Mouse (Mus musculus) adrenal gland, postnatal 25 days (tissue): ENCODE measurements around the gene Atp5j2. TPM values are rescaled to one million over a fixed set of nuclear protein-coding genes. Genes with fewer than 3 reads are reported as not detected.
"Not testable (repeated sequence)": the region's sequence is repeated elsewhere in the genome, so short reads cannot be mapped to it uniquely, and the experiment has no call there.

ENCODE experiments used
- DNase-seq: peaks from one replicate; pipeline ENCODE4 v3.0.0; 2021; ENCODE audit warnings: mixed read lengths
- long read RNA-seq: library from polyadenylated mRNA; stranded (forward); transcript quantifications from one replicate; pipeline ENCODE4 v2.0.0, GENCODE M21; 2021
- total RNA-seq: library from RNA; stranded (reverse); gene quantifications from 2 replicates; pipeline ENCODE4 v1.2.3, GENCODE M21; 2021

Gene Atp5j2
- 437 and 448 TPM in 2 replicates for total RNA-seq
- long read RNA-seq, transcript Atp5j2-202 (4 exons, 955 nt), result major isoform, 302 of 341 reads
- long read RNA-seq, partial matches to known transcripts, result 31 of 341 reads
- long read RNA-seq, other reads (novel, unspliced or antisense), result 4 of 341 reads

GRCm38 (mm10) chr5:145191962-145192361 lies at the start of gene Atp5j2:
TSS of gene Atp5j2 (minus strand) at chr5:145192062.
- no peak for DNase-seq

GRCm38 (mm10) chr5:145234636-145235035 lies 42.8 kb upstream of the Atp5j2 start:
- DNase-seq, result no peak

- DNase-seq, result peak; percentile 51
These were observed 40.1 kb upstream of the Atp5j2 start for GRCm38 (mm10) chr5:145231893-145232411.

- peak; percentile 96 for DNase-seq
These were observed 39.6 kb upstream of the Atp5j2 start, which contains the start of gene Zfp655 for GRCm38 (mm10) chr5:145231367-145231871. TSS of gene Zfp655 (plus strand) at chr5:145231715.

GRCm38 (mm10) chr5:145230641-145231040 lies 38.8 kb upstream of the Atp5j2 start:
- DNase-seq, result no peak

GRCm38 (mm10) chr5:145229283-145229682 lies 37.4 kb upstream of the Atp5j2 start:
- DNase-seq, result not testable (repeated sequence)

- DNase-seq, result no peak
These were observed 34.6 kb upstream of the Atp5j2 start for GRCm38 (mm10) chr5:145226453-145226852.

- no peak for DNase-seq
These were observed 31.5 kb upstream of the Atp5j2 start for GRCm38 (mm10) chr5:145223395-145223794.

- peak; percentile 28 for DNase-seq
These were observed 31.0 kb upstream of the Atp5j2 start for GRCm38 (mm10) chr5:145222840-145223239.

GRCm38 (mm10) chr5:145219981-145220380 lies 28.1 kb upstream of the Atp5j2 start:
- no peak for DNase-seq

GRCm38 (mm10) chr5:145218671-145219070 lies 26.8 kb upstream of the Atp5j2 start:
- no peak for DNase-seq

- no peak for DNase-seq
These were observed 26.3 kb upstream of the Atp5j2 start for GRCm38 (mm10) chr5:145218206-145218605.

GRCm38 (mm10) chr5:145217746-145218145 lies 25.9 kb upstream of the Atp5j2 start:
- DNase-seq, result no peak

- no peak for DNase-seq
These were observed 22.8 kb upstream of the Atp5j2 start for GRCm38 (mm10) chr5:145214679-145215078.

- DNase-seq, result no peak
These were observed 21.6 kb upstream of the Atp5j2 start for GRCm38 (mm10) chr5:145213505-145213904.

GRCm38 (mm10) chr5:145212216-145212615 lies 20.4 kb upstream of the Atp5j2 start:
- DNase-seq, result no peak

GRCm38 (mm10) chr5:145211340-145211739 lies 19.5 kb upstream of the Atp5j2 start:
- no peak for DNase-seq

- not testable (repeated sequence) for DNase-seq
These were observed 16.5 kb upstream of the Atp5j2 start for GRCm38 (mm10) chr5:145208391-145208790.

- DNase-seq, result no peak
These were observed 16.1 kb upstream of the Atp5j2 start for GRCm38 (mm10) chr5:145207954-145208353.

GRCm38 (mm10) chr5:145207385-145207784 lies 15.5 kb upstream of the Atp5j2 start:
- no peak for DNase-seq

GRCm38 (mm10) chr5:145205041-145205440 lies 13.2 kb upstream of the Atp5j2 start:
- DNase-seq, result no peak

- peak; percentile 95 for DNase-seq
These were observed 12.3 kb upstream of the Atp5j2 start, which contains the start of gene Zkscan5 for GRCm38 (mm10) chr5:145203936-145204691. TSS of gene Zkscan5 (plus strand) at chr5:145204562.

GRCm38 (mm10) chr5:145202446-145202845 lies 10.6 kb upstream of the Atp5j2 start:
- no peak for DNase-seq
